Mouse (Mus musculus) heart, adult 9 months (tissue): ENCODE measurements around the gene Farp1.
A peak's percentile ranks its signal among the peaks of the same experiment; 100 is the strongest.

ENCODE experiments used
- DNase-seq, 2 experiments: peaks; one replicate each; pipeline ENCODE4 v3.0.0; 2022; ENCODE audit warnings: low spot score in 2 of 2

The Farp1 gene

DNA sequence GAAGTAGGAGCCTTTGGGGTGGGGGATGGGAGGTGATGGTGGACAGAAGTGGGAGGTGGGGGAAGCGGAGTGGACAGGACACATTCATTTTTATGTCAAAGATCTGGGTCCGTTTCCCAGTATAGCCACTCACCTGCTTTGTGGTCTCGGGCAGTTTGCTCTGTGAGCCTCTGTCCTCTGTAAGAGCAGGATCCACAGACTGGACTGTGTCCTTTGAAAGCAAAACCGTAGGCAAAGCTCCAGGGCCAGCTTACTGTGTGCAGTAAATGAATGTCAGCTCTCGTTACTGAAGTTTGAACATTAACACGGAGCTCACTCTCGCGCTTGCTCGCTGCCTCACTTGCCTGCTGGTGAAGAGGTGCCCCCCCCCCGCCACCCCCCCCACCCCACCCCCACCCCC, 110.7 kb downstream of the Farp1 start:
- no peak for DNase-seq

DNA sequence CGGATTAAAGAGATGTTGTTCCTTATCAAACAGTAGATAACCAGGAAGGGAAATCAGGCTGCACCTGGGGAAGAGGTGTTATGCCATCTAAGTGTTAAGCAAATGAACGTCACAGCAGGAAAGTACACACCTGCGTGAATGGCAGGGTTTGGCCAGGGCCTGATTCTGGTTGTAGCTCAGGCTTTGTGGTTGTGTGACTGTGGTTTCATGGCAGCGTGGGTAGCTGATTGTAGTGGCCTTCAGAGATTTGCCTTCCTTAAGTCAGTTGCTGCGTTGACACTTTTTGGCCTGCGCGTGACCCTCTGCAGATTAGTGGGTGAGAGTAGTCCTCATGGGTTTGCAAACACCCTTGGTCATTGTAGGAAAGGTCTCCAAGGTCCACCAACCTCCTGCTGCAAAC, 111.2 kb downstream of the Farp1 start:
- no peak for DNase-seq

DNA sequence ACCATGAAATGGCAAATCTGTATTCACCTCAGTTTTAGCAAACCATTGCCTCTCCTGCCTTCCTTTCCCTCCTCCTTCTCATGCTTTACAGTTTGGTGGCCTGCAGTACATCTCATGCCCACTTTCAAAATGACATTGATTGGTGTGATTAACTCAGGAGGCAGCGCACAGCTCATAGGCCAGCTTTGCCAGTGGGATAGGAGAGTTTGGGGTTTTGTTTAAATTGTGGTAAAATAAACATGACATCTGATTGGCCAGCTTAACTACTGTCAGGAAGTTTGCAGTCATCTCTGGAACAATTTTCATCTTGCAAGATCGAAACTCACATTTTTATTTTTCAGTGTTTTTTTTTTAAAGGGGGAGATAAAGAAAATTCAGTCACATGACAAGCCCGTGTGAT, 112.0 kb downstream of the Farp1 start:
- DNase-seq, result no peak

DNA sequence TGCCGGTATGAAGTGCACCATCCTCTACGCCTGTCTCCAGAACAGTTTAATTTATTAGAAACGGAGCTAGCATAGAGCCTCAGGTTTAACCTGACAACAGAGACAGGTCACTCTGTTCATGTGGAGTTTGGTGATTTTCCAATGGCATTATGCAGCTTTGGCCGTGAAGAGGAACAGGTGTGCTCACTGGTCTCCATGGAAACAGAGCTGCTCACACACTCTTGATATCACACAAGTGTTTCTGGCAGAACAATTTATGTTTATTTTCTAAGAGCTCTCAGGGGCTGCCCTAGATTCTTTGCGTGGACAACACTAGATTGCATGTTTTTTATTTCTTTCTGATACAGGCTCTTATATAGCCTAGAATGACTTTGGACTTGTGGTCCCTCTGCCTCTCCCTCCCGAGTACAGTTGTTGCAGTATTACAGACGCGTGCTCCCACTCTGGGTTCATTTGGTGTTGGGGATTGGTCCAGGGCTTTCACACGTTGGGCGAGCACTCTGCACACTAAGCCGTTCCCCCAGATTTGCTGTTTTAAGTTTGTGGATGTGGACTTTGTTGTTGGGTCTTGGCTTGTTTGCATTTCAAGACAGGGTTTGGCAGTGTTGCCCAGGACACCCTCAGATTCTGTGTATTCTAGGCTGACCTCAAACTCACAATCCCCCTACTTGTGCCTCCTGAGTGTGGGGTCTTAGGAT, 113.2 kb downstream of the Farp1 start:
- no peak for DNase-seq

DNA sequence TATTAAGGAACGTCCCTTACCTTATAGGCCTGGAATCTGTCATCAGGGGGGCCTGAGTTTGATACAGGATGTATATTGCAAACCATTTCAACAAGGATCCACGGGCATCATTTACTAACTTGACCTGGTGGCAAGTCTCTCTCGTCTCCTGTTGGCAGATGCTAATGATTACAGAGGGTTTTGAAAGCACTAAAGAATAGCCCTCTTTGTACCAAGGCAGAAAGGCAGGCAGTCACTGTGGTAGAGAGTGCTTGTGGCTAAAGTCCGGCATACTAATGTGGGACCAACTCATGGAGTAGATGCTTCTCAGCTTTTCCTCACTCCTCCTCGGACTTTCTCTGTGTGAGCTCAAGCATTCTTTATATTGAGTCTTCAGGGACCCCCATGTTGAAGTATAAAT, 115.0 kb downstream of the Farp1 start:
- no peak for DNase-seq

DNA sequence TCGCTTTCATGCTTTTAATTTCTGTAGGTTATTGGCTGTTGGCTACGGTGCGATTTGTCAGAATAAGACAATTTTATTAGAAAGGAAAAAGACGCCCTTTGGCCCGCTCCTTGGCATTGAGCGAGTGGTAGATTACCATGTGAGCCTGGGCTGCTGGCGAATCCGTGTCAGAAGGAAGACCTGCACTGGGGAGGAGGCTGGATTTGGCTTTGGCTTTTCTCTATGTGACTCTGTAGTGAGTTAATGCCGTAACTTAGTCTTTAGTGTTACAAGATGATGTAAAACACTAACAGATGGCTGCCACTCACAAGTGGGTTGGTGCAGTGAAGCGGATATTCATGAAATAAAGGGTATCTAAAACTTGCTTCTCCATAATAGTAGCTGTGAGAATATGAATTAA, 116.8 kb downstream of the Farp1 start:
- DNase-seq, result no peak

DNA sequence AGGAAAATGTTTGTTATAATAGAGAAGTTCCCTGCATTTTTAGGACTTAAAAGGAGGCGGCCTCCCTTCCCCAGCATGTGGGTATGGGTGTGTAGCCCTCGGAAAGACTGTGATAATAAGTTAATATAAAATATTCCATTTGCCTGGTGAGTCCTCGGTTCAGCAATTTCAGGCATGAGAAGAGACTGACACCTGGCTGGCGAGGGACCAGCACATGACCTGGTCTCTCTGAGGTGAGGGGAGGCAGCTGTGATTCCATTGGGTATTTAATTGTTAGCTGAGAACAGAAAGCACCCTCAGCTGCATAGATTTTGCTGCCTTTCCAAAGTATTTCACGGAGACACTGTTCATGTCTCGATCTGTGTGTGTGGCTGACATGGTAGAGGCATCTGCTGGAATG, 117.8 kb downstream of the Farp1 start:
- no peak for DNase-seq

DNA sequence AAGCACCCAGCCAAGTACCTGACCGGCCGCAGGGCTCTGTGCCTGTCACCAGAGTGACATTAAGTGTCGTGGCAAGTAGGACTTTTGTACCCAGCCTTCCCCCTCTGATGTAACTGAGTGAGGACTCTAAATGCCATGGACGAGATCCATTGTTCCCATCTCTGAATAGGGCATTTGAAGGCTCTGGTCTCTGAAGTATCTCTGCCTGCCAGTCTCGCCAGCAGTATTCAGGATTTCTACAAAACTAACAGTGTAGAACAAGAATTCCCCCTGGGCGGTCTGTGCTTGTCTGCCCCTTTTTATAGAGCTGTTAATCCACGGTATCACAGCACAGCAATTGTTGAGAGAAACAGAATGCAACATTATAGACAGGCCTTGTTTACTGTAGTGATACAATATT, 118.3 kb downstream of the Farp1 start:
- no peak for DNase-seq

DNA sequence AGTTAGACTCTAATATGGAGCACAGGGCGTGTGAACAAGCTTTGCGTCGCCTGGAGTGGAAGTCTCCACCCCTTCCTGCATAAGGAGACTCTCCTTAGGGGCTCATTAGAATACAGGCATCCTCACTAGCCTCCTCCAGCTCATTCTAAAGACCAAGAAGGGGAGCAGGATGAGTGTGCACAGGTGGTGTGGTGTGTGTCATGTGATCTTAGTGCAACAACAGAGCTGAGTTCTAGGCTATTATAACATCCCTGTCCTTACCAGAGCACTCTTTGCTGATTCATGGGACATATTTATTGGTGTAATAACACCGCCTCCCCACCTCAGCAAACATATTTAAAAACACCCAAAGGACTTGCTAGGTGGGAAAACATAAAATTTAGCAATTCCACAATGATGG, 120.2 kb downstream of the Farp1 start:
- no peak for DNase-seq

DNA sequence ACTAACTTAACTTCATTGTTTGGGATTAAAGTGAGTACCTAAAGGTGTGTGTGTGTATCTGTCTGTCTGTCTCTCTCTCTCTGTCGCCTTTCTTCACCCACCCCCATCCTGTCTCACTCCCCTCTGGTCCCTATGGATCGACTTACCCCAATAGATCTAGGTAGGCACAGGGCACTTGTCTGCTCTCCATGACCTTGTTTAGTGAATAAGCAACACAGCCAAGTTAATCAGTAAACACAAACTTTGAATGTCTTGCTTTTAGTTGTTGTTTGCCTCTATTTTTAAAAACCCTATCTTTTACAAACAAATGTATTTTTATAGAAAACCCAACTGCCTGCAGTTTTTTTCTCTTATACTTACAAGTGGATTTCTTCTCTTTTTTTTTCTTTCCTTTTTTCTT, 123.6 kb downstream of the Farp1 start:
- no peak for DNase-seq

DNA sequence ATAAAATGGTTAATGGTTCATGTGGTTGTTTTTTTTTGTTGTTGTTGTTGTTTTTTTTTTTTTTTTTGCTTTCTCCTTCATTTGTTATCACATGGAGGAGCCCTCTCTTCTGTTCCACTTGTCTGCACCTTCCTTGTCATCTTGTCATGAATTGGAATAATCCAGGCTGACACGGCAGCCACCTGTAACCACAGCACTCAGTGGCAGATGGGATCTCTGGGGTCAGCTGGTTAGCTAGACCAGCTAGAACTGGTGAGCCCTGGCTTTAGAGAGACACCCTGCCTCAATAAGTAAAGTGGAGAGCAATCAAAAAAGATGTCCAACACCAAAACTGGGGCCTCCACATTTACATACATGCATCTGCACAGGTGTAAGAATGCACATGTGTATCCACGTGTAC, 127.8 kb downstream of the Farp1 start:
- DNase-seq, result no peak

DNA sequence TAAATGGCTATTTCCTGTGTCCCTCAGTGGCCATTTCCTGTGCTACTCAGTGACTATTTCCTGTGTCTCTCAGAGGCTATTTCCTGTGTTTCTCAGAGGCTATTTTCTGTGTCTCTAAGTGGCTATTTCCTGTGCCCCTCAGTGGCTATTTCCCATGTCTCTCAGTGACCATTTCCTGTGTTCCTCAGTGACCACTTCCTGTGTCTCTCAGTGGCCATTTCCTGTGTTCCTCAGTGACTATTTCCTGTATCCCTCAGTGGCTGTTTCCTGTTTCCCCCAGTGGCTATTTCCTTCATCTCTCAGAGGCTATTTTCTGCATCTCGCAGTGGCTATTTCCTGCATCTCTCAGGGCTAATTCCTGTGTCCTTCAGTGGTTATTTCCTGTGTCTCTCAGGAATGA, 129.9 kb downstream of the Farp1 start:
- DNase-seq, result peak; percentile 13 to 15

DNA sequence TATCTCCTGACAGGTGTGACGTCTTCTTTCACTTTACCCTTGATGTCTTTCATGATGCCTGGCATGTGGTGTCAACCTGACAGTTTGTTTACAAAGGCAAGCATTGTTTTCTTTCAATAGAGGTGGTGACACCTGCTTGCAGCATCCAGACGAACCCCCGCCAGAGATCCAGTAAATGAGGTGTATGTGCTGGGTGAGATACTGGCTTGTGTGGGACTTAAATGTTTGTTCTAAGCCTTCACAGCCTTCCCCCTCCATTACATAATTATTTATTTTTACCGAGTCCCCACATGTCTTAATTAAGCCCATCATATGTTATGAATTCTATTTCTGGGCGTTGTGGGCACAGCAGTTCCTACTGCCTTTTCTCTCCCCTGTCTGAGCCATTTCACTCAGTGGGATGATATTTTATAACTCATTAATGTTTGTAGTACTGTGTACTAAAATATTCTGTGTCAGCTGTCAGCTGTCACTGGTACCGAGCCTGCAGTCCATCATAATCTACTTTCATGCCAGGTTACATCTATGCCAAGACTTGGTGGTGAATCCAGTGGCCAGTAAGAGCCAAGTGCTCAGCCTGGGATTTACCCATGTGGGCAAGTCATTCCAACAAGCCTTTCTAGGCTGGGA, 130.5 kb downstream of the Farp1 start:
- DNase-seq, result peak; percentile 34 to 41

DNA sequence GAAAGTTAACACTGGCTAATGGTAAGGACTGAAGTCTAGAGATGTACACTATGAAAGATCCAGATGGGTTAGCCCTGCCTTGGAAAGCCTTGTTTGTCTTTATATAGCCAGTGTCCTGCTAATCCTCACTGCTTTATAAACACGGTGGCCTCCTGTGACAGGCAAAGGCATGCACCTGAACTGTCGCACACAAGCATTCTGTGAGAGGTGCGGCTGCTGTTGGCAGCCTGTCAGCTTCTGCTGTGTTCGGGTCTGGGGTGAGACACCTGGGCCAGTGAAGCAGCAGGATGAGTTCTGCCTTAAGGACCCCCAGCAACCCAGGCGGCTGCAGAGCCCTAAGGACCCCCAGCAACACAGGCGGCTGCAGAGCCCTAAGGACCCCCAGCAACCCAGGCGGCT, 131.0 kb downstream of the Farp1 start:
- no peak for DNase-seq

DNA sequence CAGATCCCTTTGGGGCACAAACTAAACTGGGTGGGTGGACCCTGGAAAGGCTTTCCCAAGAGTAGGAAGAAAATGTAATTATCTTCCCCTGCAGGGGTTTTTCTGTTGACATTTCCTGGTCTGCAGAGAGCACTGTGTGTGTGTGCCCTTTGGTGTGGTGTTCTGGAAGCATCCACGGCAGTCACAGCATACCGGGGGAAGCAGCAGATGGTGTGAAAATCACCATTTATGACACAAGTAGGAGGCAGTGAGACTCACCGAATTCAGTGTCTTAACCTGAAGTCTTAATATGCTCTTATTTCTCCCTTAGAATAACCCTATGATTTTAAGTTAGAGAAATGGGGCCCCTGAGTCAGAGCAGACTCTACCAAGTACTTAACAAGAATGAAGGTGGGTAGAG, 133.7 kb downstream of the Farp1 start:
- no peak for DNase-seq

DNA sequence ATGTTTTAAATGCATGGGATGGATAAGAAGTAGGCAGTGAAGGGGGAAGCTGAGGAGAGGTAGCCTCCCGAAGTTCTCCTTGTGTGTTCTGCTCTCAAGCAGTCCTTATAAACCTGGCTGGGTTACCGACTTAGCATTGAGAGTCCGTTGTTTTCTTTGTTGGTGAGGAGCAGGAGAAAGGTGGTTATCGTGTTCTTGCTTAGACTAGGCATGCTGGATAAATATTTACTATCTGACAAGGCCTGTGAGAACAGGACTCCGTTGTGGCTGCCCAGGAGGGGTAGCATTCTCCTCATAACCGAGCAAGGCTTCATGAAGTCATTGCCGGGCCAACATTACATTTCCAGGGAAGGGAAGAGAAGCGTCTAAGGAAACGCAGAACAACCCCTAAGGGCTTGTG, 135.3 kb downstream of the Farp1 start:
- no peak for DNase-seq

DNA sequence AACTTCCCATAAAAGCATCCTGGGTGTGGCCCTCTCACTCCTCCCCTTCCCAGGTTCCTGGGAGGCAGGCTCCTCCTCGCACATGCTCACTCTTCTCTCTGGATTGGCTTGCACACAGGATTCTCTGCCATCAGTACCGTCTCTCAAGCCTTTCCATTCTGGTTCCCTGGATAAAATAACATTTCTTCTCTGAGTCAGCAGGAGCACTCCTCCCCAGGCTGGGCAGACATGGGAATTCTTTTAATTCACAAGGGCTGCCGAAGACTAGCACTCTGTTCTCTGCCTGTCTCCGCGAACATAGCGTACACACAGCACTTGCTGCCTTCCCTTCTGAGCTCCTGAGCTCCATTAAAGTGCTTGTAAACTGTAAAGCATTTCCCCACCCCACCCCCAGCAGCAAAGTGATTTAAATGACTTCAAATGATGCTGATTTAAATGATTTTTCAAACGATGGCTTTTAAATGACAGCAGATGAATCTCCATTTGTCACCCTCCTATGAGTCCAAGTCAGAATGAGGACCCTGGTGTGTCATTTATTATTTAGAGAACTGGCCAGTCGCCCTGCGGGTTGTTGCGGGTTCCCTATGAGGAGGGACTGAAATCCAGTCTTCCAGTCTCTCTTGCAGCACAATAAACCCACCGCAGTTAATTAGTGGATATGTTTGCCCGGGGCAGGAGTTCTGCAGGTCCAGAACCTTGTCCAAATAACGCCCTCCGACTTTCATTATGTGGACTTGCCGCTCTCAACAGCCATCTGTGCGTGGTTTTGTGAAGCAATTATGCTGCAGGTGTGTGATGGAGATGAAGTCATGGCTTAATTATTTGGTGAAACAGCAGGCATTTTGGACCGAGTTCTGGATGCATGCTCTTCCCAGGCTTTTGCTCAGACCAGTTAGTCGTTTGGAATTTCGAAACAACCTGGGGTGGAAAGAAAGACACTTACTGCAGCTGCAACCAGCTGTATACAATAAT, 137.4 kb downstream of the Farp1 start:
- peak; percentile 40 to 44 for DNase-seq

DNA sequence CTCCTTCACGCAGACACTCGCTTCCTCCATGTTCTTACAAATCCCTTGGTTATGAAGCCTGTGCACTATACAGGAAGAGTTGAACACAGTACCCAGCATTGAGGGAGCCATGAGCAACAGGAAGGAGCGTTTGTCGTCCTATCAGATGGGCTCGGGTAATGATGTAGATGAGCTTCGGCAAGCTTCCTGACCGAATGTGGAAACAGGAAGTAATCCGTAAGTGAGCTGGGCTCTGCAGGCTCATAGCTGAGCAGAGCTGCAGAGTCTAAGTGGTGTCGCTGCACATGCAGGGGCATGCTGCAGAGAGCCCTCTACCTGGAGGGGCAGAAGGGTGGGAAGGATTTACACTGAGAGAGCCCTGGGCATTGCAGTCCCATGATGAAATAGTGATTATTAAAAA, 140.4 kb downstream of the Farp1 start:
- DNase-seq, result peak in 1 of 2 experiments; percentile 43

DNA sequence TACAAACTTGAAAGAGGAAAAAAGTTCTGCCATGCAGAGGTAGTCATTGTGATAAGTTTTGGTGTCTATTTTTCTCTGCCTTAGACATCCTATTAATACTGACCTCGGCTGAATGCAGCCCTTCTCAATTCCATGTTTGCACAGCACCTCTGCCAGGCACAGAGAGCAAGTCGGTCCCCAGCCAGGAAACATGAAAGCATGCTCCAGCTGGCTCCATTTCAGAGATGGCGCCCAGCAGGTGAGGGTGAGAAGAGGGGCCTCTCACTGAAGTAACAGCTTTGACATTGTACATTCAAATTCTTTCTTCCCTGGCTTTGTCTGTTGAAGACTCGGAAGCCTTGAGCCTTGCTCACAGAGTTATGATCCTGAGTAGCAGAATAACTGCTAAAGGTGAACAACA, 140.9 kb downstream of the Farp1 start:
- no peak for DNase-seq

DNA sequence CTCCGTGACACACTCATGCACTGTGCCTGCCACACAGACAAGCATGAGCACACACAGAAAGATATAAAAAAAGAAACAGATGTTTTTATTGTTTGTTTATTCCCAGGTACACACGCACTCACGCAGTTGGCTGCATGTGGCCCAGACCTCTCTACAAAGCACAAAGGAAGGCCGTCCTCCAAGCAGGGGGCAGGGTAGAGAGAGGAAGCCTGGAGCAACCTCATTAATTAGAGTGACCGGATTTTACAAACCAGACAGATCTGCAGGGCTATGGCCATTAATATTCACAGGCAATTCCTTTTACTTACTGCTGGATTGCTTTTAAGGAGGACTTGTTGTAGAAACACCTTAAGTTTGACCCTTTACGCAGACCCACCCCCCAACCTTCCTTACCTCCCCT, 142.9 kb downstream of the Farp1 start:
- DNase-seq, result no peak

DNA sequence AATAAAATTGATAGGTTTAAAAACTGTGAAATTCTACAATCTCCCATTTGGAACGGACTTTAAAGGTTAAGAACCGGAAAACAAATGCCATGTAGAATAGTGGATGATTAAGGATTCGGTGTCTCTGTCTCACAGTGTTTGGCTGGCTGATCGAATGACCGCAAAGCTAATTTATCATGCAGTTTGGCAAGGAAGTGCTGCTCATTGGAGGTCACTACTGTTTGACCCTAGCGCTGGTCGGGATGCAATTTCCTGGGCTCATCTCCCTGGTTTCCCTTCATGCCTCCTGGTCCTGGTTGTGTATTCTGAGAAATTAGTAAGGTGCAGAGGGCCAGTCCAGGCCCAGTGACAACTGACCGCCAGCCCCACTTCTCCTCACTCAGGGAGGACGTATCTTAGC, 145.6 kb downstream of the Farp1 start:
- DNase-seq, result no peak

DNA sequence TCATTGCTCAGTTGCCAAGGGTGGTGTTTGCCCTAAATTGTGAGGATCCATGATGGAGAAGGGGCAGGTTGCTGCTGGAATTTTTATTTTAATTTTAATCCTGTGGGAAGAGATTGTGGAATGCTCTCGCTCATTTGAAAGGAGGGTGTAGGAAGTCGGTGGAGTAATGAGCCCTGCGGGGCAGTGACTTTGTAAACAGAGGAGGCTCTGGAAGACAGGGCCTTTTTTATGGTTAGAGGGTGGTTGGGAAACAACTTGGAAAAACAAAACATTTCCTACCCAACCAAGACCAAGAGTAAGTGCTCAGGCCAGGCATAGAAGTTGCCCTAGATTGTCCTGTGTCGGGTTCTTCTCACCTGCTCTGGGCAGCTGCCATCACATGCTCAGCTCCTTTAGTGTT, 146.8 kb downstream of the Farp1 start:
- DNase-seq, result no peak

DNA sequence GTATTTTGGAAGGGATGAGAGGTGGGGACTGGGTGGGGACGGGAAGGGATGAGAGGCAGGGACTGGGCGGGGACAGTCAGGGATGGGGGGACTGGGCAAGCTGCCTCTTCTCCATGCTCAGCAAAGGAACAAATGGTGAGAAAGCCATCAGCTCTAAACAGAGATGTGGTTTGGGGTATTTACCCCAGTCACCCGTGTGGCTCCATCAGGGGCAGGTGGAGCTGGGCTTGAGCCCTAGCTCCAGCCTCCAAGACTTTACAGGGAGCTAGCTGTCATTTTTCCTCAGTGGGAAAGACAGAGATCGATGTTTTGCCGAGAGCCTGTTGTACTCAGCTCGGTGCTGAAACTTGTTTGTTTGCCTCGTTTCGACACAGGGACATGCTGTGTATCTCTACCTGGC, 148.0 kb downstream of the Farp1 start:
- no peak for DNase-seq
